Mouse (Mus musculus) B cell, adult 2 months (primary cell): ENCODE data around the gene Tmc1.

Source experiments
- DNase-seq, 2 experiments: peaks; one replicate each; pipeline ENCODE4 v3.0.0; 2022

Gene Tmc1

DNA sequence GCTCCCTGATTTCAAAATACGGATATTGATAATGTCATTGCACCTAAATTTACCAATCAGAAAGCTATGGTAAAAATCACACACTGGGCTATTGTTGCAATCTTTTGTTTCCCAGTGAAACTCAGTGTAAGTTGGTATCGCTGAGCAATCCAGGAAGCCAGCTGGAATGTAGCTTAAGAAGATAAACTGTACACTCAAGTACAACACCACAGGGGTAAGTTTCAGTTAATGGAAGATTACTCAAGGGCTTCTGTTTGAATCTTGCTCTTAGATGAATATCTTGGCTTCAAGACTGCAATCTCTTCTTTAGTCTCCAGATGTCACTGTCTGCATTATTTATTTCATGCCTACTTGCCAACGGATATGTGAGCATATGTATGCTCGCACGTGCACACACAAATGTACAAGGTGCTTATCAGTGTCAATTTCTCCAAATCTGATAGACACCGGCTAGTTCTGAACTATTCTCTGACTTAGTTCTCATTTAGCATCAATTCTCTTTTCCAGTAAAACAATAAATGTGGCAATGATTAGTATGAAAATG, 156.4 kb downstream of the Tmc1 start:
- DNase-seq = no peak

DNA sequence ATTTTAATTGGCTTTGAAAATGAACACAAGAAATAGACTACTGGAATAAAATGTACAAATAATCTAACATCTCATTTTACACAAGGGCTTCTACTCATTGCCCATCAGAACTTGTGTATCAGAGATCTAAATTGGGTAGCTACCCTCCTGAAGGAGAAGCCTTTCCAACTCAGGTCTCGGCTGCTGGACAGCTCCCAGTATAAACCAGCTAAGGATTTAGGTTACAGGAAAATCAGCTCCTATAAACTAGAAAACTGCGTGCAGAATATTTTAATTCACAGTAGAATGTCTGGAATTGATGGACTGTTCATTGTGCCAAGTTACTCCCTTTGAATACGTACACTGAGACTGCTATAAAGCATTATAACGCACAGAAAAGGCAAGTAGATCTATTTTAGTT, 158.0 kb downstream of the Tmc1 start:
- no peak for DNase-seq

DNA sequence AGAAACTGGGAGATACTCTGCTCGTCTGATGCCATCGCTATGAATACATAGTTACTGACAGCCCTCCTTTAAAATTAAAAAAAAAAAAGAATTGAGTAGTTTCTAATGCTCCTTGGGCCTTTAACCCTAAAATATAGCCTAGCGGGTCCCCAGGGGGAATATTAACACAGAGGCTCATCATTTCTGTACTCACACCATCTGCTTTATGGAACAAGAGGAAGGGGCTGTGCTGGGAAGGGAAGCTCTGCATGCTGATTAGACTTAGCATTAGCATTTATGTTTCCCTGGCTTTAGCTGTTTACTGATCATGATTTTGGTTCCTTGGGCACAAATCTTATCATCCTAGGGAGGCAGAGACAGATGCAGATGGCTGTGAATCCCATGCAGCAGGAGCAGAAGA, 159.0 kb downstream of the Tmc1 start:
- no peak for DNase-seq

DNA sequence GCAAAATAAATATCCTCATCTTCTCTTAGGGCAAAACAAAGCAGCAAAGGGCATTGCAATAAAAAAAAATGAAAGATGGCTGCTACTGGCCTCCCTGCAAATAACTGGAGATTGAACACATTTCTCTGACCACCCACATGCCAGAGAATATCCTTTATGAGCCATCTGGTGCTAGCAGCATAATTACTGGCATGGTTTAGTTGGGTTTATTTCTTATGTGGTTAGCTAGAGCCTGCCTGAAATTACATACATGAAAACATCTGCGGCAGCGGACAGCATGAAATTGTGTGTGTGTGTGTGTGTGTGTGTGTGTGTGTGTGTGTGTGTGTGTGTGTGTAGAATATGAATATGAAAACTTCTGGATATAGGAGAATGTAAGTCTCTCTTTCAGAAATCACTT, 161.2 kb downstream of the Tmc1 start:
- no peak for DNase-seq

DNA sequence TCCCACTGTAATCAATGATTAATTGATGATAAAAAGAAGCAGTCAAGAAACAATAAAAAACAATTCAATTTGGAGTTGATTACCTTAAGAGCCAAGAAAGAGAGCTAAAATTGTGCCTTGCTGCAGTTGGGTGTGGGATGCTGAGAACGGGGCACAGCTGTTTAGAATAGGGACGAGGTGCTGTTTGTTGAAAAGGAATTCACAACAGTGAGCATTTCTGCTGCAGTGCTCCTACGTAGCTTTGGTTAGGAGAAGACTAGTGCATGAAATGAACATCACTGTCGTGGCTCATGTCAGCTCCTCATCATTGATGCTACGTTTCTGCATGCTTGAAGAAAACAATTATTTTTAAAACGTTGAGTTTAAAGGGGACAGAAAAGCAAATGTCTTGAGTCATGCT, 166.7 kb downstream of the Tmc1 start:
- DNase-seq = no peak

DNA sequence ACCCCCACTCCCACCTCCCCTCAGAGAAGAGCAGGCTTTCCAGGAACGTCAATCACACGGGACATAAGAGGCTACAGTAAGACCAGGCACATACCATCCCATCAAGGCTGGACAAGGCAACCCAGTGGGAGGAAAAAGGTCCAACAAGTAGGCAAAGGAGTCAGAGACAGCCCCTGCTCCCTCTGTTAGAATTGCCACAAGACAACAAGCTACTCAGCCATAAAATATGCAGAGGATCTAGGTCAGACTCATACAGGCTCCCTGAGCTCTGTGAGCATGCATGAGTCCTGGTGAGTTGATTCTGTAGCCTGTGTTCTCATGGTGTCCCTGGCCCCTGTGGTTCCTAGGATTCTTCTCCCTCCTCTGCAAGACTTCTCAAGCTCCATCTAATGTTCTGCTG, 178.3 kb downstream of the Tmc1 start:
- no peak for DNase-seq

DNA sequence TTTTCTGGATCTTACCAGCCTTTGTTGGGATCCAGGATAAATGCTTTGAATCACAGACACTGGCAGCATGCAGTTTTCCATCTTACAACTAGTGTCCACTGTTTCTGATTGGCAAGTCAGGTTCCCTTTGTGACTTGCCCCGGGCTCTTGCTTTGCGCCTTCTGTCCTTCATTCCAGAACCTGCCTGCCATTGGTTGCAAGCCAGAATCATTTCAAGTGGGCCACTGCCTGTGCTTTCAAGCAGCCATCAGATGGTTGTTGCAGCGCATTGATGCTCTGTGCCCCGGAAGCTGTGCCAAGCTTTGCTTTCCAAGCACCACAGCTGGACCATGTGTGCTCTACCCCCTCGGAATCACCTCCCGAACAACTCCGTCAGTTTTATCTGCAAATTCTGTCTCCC, 180.1 kb downstream of the Tmc1 start:
- no peak for DNase-seq

DNA sequence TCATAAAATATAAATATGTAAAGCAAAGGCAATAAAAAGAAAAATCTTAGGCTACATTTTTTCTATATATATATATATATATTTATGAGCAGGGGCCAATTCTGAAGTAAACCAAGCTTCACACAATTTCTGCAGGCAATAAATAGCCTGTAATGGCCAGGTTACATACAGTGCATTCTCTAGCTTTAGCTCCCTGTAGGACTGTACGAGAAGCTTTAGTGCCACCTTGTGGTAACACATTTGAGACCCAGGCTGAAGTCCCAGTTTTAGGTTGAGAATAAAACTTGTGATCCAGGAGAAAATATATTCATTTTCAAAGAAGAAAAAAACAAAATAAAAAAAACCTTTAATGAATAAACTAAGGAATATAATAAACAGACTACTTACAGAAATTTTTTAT, 189.8 kb downstream of the Tmc1 start:
- DNase-seq = no peak

DNA sequence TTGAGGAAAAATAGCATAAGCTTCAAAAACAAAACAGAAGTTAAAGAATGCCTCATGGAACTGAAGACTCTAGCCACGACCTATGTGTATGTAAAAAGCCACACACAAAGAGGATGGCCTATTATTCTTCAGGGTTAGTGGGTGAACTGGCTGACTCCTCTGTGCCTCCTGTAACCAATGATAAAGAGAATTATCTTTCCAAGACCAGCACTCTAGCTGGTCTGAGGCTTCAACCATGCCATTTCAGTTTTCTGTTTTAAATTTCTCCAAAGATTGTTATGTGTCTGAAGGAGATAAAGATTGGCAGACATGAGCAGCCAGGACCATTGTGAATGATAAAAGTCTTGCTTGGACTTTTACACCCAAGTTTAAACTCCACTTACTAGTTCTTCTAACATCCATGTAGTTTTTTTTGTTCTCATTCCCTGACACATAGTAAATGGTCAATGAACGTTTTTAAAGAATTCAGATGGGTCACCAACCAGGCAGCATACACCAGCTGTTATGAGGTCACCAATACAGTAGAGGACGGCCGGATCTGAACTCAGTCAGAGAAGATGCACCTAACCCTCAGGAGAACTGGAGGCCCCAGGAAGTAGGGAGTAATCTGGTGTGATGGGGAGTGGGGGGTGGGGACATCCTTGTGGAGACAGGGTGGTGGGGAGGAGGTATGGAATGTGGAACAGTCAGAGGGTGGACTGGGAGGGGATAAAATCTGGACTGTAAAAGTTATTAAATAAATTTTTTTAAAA, 192.2 kb downstream of the Tmc1 start:
- DNase-seq = no peak

DNA sequence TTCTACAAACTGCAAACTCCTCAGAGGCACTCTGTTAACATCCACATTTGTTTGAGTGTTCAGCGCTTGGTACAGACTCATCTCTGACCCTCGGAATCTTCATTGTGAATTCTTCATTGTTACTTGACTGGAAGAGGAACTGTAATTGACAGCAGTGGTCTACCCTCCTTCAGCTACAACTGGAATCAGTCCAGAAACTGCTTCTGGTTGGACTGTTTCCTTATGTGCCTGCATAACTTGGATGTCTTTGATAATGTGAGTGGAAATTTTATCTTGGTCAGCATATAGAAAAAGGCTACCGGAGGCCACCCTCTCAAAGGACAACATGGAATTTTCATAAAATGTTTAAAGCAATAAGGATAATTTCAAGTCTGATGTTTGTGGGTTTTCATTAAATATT, 192.9 kb downstream of the Tmc1 start:
- no peak for DNase-seq

DNA sequence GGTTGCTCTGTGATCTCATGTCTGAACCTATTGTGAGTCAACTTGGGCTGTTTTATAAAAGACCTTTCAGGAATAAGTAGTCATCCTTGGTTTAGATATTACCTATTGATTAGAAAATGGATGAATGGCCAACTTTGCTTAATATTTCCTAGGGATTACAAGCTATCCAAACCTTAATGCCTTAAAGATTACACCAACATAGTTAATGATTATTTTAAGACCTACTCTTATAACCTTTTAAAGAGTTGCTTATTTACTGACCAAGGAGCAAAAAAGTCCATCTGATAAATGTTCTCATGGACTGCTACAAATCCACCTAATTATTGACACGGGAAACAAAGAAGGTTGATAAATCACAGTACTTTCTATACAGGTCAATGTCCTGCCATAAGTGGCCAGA, 209.4 kb downstream of the Tmc1 start:
- no peak for DNase-seq
